Mouse (Mus musculus) limb, embryonic 12.5 days (tissue): ENCODE data around the gene Naa40. TPM values are rescaled to one million over a fixed set of nuclear protein-coding genes. Genes with fewer than 3 reads are reported as not detected.

Experiments
- ATAC-seq: fragments of 200-750 bp; cut with Nextera tagmentation; 2 replicates; pipeline ENCODE4 v1.8.0; 2017; ENCODE audit warnings: low read depth, moderate TSS enrichment; ENCODE audit not compliant: insufficient number of reproducible peaks, insufficient read depth, low FRiP score, low TSS enrichment
- H3K27ac ChIP-seq: fragments of 300-500 bp; sonication (generic); 2 replicates; pipeline ENCODE4 v1.5.1; 2016; ENCODE audit warnings: mild to moderate bottlenecking, moderate library complexity
- H3K27me3 ChIP-seq: fragments of 300-500 bp; sonication (generic); 2 replicates; pipeline ENCODE4 v1.6.1; 2016; ENCODE audit warnings: mild to moderate bottlenecking, moderate library complexity
- H3K36me3 ChIP-seq: fragments of 300-500 bp; sonication (generic); 2 replicates; pipeline ENCODE4 v1.6.1; 2016; ENCODE audit warnings: mild to moderate bottlenecking, moderate library complexity
- H3K4me1 ChIP-seq: fragments of 300-500 bp; sonication (generic); replicated peaks from 2 replicates; pipeline ENCODE4 v1.6.1; 2016
- H3K4me2 ChIP-seq: fragments of 300-500 bp; sonication (generic); 2 replicates; pipeline ENCODE4 v1.6.1; 2016; ENCODE audit warnings: mild to moderate bottlenecking, moderate library complexity
- H3K4me3 ChIP-seq: fragments of 300-500 bp; sonication (generic); replicated peaks from 2 replicates; pipeline ENCODE4 v1.5.1; 2016; ENCODE audit warnings: mild to moderate bottlenecking
- H3K9ac ChIP-seq: fragments of 300-500 bp; sonication (generic); replicated peaks from 2 replicates; pipeline ENCODE4 v1.6.1; 2016; ENCODE audit warnings: mild to moderate bottlenecking, moderate library complexity
- H3K9me3 ChIP-seq: fragments of 300-500 bp; sonication (generic); 2 replicates; pipeline ENCODE4 v1.6.1; 2016; ENCODE audit warnings: mild to moderate bottlenecking, moderate library complexity
- WGBS: fragments of 180-500 bp; shearing (Covaris S2); methylation state at CpG from one replicate; pipeline ENCODE4 v1.1.7; 2016; 5-methylcytosine and 5-hydroxymethylcytosine counted together
- polyA plus RNA-seq: library from polyadenylated mRNA; unstranded; fragments of >200 nt; fragmentation: Nextera tagmentation; extraction: Ambion mirVana; gene quantifications from 2 replicates; pipeline ENCODE4 v1.2.1, GENCODE M21; 2016

The Naa40 gene
- polyA plus RNA-seq, 1 experiment from 2014 or later: 73.1 TPM

- H3K4me3 ChIP-seq: no peak overlapping the region
- ATAC-seq: no peak
- H3K4me1 ChIP-seq: peaks cover 17% of the 10 kb centered on the region
- H3K36me3 ChIP-seq: peaks cover 47% of the 10 kb centered on the region
- no peak overlapping the region for H3K9ac ChIP-seq
- no peak overlapping the region for H3K27ac ChIP-seq
- 94% methylated on average over 3 of the region's 3 CpGs for WGBS
- no peaks in the 10 kb centered on the region for H3K27me3 ChIP-seq
- H3K4me2 ChIP-seq: no peak overlapping the region
- no peaks in the 10 kb centered on the region for H3K9me3 ChIP-seq
Measured at GRCm38 (mm10) chr19:7213010-7213409, 28.0 kb downstream of the Naa40 start.

DNA sequence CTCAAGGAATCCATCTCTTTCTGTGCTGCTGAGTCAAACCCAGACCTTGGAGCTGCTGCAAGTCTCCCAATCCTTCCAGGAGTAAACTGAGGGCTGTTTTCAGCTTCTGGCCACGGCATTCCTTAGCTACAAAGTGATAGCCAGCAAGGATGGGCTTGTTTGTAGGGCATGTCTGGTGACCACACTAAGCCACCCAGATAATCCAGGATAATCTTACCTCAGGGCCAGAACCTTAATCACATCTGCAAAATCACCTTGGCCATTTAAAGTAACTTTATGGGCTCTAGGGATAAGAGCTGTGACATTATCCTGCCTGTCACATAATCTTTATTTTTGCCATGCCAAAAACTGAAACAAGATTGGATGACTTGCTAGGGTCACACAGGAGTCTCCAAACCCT is 28.8 kb downstream of the Naa40 start:
- peaks cover 47% of the 10 kb centered on the region for H3K36me3 ChIP-seq
- no peaks in the 10 kb centered on the region for H3K9me3 ChIP-seq
- H3K9ac ChIP-seq: no peak overlapping the region
- no peak overlapping the region for H3K27ac ChIP-seq
- no peak for ATAC-seq
- no peak overlapping the region for H3K4me2 ChIP-seq
- H3K4me3 ChIP-seq: no peak overlapping the region
- WGBS: 89% methylated on average over 1 of the region's 1 CpGs
- no peaks in the 10 kb centered on the region for H3K27me3 ChIP-seq
- H3K4me1 ChIP-seq: peaks cover 17% of the 10 kb centered on the region

DNA sequence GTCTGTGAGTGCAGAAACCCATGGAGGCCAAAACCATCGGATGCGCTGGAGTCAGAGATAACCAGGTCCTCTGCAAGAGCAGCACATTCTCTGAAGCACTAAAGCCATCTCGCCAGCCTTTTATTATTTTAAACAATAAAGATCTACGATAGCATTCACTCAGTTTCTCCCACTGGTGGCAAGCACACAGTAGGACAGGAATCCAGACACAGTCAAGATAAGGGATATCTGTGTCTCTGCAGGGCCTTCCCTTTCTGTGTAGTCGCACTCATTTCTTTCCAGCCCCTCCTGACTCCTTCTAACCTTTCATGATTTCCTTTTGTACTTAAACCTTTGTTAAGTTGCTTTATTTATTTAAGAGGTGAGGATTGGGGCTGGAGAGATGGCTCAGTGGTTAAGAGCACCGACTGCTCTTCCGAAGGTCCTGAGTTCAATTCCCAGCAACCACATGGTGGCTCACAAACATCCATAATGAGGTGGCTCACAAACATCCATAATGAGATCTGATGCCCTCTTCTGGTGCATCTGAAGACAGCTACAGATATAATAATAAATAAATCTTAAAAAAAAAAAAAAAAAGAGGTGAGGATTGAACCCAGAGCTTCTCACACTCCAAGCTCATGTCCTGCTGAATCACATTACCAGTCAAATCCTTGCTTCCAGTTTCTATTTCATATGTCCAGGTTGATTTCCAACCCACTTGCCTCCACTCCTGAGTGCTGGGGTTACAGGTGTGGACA is 30.9 kb downstream of the Naa40 start:
- H3K9me3 ChIP-seq: no peaks in the 10 kb centered on the region
- no peak overlapping the region for H3K4me2 ChIP-seq
- H3K4me3 ChIP-seq: no peak overlapping the region
- no peak for ATAC-seq
- no peaks in the 10 kb centered on the region for H3K27me3 ChIP-seq
- WGBS: 89% methylated on average over 7 of the region's 7 CpGs
- no peak overlapping the region for H3K27ac ChIP-seq
- no peak overlapping the region for H3K9ac ChIP-seq
- H3K36me3 ChIP-seq: peaks cover 35% of the 10 kb centered on the region
- H3K4me1 ChIP-seq: peaks cover 11% of the 10 kb centered on the region

DNA sequence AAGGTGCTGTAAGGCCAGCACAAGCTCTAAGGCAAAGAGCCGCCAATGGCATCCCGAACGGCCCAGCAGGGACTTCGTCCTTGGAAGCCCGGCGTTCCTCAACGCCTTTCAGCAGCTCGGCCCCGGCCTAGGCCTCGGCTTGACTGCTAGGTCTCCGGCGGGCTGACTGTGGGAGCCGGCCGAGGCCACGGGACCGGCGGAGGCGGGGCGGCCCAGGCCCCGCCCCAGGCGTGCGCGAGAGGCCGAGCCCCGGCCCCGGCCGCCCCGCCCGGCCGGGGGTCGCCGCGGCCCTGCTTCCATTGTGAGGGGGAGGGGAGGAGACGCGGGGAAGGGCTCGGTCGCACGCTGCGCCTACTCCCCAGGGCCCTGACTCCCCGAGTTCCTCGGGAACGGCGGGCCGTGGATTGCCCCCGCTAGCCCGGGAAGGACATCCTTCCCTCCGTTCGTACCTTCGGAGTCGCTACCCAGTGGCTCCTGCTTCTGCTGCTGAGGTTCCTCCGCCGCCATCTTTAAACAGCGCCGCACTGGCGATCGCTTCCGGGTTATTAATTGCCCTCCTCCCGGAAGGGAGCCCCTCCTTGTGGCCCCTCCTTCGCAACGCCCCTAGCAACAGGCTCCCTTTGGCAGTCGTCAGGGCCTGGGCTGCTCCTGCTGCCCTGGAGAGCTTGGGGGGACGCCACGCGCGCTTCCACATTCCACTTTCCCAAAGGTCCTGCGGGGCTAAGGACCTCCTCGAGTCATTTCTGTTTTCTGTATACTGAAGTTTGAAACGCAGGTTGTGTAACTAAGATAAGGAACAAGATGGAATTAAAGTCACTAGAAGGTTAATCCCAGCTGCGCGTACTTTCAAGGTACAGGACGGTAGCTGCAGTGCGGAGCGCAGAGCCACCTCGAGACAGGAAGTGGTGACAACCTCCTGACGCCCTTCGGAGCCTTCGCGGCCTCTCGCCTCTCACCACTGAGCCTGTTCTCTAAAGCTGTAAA is 34.9 kb downstream of the Naa40 start, which contains the start of gene Otub1:
Gene Otub1 (minus strand): TSS at position 564 of the 984 bp plus-strand sequence.
- H3K4me2 ChIP-seq: peak within 1 kb of the TSS; percentile 89
- H3K27me3 ChIP-seq: no peaks in the 10 kb centered on the region
- H3K27ac ChIP-seq: peak within 1 kb of the TSS; percentile 98
- WGBS: under 1% methylated on average over 75 of the region's 79 CpGs
- H3K9ac ChIP-seq: peak within 1 kb of the TSS; percentile 80
- H3K9me3 ChIP-seq: no peaks in the 10 kb centered on the region
- H3K36me3 ChIP-seq: peaks cover 32% of the 10 kb centered on the region
- peak; percentile 95 for ATAC-seq
- H3K4me3 ChIP-seq: peak within 1 kb of the TSS; percentile 86
- H3K4me1 ChIP-seq: peaks cover 27% of the 10 kb centered on the region

- no peaks in the 10 kb centered on the region for H3K27me3 ChIP-seq
- peak overlapping the region; percentile 89 for H3K4me2 ChIP-seq
- no peaks in the 10 kb centered on the region for H3K9me3 ChIP-seq
- 34% methylated on average over 7 of the region's 7 CpGs for WGBS
- H3K27ac ChIP-seq: peak overlapping the region; percentile 98
- peaks cover 39% of the 10 kb centered on the region for H3K36me3 ChIP-seq
- peaks cover 27% of the 10 kb centered on the region for H3K4me1 ChIP-seq
- H3K4me3 ChIP-seq: peak overlapping the region; percentile 86
- ATAC-seq: no peak
- H3K9ac ChIP-seq: peak overlapping the region; percentile 80
Measured at GRCm38 (mm10) chr19:7205326-7205725, 35.7 kb downstream of the Naa40 start.

DNA sequence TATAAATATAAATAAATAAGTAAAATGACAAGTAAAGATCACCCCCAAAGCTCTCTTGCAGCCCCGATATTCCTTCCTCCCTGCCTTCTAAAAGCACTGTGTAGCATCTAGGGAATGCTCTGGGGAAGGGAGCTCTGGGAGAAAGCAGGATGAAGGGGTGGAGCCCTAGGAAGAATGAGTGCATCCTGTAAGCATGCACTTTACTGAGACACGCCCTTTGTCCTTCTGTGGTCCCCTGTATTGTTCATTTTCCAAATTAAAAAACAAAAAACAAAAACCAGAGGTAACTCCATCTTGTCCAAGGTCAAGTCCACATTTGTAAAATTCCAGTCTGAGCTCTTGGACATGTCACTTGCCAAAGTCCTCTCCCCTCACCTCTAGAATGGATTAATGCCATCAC is 36.1 kb downstream of the Naa40 start:
- no peak for ATAC-seq
- Histone ChIP-seq H3K27me3 (no peaks in the 10 kb centered on the region), H3K4me3 (peak overlapping the region; percentile 86), H3K4me1 (peaks cover 27% of the 10 kb centered on the region), H3K27ac (no peak overlapping the region), H3K9me3 (no peaks in the 10 kb centered on the region), H3K36me3 (peaks cover 44% of the 10 kb centered on the region), H3K9ac (peak overlapping the region; percentile 80), H3K4me2 (peak overlapping the region; percentile 89)
- WGBS: 80% methylated on average over 2 of the region's 2 CpGs

GRCm38 (mm10) chr19:7200427-7200826 is 40.6 kb downstream of the Naa40 start:
- no peak overlapping the region for H3K9ac ChIP-seq
- H3K4me3 ChIP-seq: no peak overlapping the region
- H3K4me2 ChIP-seq: no peak overlapping the region
- no peak overlapping the region for H3K27ac ChIP-seq
- no peak for ATAC-seq
- no peaks in the 10 kb centered on the region for H3K9me3 ChIP-seq
- peaks cover 74% of the 10 kb centered on the region for H3K36me3 ChIP-seq
- WGBS: 70% methylated on average over 1 of the region's 1 CpGs
- peaks cover 4% of the 10 kb centered on the region; the same call in 1 of the 2 replicates for H3K27me3 ChIP-seq
- H3K4me1 ChIP-seq: peaks cover 49% of the 10 kb centered on the region

- no peak overlapping the region for H3K9ac ChIP-seq
- WGBS: 94% methylated on average over 13 of the region's 13 CpGs
- peaks cover 4% of the 10 kb centered on the region; the same call in 1 of the 2 replicates for H3K27me3 ChIP-seq
- H3K4me2 ChIP-seq: no peak overlapping the region
- H3K4me1 ChIP-seq: peaks cover 39% of the 10 kb centered on the region
- ATAC-seq: no peak
- H3K27ac ChIP-seq: no peak overlapping the region
- no peak overlapping the region for H3K4me3 ChIP-seq
- no peaks in the 10 kb centered on the region for H3K9me3 ChIP-seq
- H3K36me3 ChIP-seq: peaks cover 70% of the 10 kb centered on the region
Measured at GRCm38 (mm10) chr19:7199089-7199488, 41.9 kb downstream of the Naa40 start.

DNA sequence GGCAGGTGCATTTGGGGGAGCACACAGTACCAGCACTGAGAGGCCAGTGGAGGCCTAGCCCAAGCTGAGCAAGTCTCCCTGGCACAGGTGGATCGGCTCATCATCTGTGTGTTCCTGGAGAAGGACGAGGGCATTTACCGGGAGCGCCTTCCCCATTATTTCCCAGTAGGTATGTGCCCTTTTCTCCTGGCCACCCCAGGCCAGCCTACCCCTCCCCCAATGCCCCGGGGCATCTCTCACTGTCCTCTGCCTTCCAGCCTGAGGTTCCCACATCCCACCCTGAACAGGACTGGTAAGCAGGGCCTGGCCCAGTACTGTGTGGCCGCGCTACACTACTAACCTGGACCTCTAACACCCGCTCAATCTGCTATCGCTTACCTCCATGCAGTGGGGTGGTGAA is 43.5 kb downstream of the Naa40 start:
- Histone ChIP-seq H3K4me3 (no peak overlapping the region), H3K27me3 (peaks cover 8% of the 10 kb centered on the region; the same call in 1 of the 2 replicates), H3K9me3 (no peaks in the 10 kb centered on the region), H3K27ac (no peak overlapping the region), H3K4me2 (no peak overlapping the region), H3K9ac (no peak overlapping the region), H3K36me3 (peaks cover 54% of the 10 kb centered on the region), H3K4me1 (peaks cover 38% of the 10 kb centered on the region)
- WGBS: 84% methylated on average over 9 of the region's 9 CpGs
- ATAC-seq: 0 out of 2 replicates have a peak, but pooled peaks have one; percentile 18

DNA sequence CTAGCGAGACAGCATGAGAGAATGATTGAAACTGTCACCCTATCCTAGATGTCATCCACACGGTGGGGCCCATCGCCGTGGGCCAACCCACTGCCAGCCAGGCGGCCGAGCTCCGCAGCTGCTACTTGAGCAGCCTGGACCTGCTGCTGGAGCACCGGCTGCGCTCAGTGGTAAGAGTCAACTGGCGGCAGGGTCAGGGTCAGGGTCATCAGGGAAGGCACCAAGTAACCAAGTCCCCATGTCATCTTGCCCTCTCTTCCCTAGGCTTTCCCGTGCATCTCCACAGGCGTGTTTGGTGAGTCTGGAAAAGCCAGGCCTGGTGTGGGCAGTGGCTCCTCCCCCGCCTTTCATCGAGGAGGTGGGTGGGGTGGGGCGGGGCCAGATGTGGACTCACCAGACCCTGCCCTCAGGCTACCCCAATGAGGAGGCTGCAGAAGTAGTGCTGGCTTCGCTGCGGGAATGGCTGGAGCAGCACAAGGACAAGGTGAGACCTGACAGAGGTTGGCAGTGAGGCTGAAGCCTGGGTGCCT is 44.2 kb downstream of the Naa40 start:
- no peaks in the 10 kb centered on the region for H3K9me3 ChIP-seq
- peaks cover 50% of the 10 kb centered on the region for H3K36me3 ChIP-seq
- 14% methylated on average over 17 of the region's 17 CpGs for WGBS
- no peak overlapping the region for H3K4me2 ChIP-seq
- peaks cover 42% of the 10 kb centered on the region for H3K4me1 ChIP-seq
- H3K27me3 ChIP-seq: peaks cover 10% of the 10 kb centered on the region; the same call in 1 of the 2 replicates
- no peak overlapping the region for H3K4me3 ChIP-seq
- H3K27ac ChIP-seq: no peak overlapping the region
- no peak overlapping the region for H3K9ac ChIP-seq
- ATAC-seq: peak; percentile 18; the same call in 1 of the 2 replicates
